Mouse (Mus musculus): ENCODE measurements around the gene Rmnd5a.
"Not testable (repeated sequence)": the region's sequence is repeated elsewhere in the genome, so short reads cannot be mapped to it uniquely, and the experiment has no call there.

The Rmnd5a gene

DNA sequence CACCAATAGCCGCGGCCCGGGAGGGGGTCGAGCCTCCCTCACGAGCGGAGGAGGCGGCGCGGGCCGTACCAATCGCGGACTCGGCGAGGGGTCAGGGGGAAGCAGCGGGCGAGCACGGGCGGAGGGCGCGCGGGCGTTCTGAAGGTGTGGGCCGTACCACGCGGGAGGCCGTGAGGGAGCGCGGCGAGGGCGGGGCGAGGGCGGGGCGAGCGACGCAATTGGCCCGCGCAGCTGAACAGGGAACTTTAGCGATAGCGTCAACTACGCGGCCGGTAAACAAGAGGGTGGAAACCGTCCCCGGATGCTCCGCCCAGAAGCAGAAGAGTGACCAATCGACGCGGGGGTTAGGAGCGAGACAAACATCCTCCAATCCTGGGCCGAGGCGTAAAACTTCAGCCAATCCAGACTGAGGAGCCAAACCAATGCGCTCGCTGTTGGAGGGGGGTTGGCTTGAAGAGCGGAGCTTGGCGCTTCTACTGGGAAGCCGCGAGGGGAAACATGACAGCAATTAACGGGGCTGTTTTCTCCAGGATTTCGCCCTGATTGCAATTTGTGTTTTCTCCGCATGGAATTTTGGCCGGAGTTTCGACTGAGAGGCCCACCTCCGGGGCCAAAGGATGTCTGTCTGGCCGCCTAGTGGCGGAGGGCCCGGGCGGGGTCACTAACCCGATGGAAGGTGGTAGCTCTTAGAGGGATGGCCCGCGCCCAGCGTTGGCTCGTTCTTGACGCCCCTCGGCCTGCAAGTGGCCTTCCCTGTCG lies at the start of gene Rmnd5a:
Gene Rmnd5a, minus strand, starts transcription at position 146 of the 759 bp plus-strand sequence.
- DNase-seq = peak; percentile 99

DNA sequence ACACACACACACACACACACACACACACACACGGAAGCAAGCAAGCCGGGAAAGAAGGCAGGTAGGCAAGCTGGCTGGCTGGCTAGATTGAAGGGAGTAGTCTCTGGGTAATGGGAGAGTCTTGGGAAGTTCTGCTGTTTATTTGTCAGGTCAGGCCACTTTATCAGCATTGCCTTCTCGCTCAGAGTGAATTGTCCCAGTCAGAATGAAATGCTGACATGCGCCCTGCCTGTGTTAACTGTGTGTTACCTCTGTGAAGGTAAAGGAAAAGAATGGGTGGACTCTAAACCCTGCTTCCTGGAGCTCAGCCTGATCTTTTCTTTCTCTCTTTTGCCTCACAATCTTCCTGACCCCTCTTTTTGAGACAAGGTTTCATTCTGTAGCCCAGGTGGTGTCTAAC lies 47.5 kb upstream of the Rmnd5a start:
- no peak for DNase-seq

DNA sequence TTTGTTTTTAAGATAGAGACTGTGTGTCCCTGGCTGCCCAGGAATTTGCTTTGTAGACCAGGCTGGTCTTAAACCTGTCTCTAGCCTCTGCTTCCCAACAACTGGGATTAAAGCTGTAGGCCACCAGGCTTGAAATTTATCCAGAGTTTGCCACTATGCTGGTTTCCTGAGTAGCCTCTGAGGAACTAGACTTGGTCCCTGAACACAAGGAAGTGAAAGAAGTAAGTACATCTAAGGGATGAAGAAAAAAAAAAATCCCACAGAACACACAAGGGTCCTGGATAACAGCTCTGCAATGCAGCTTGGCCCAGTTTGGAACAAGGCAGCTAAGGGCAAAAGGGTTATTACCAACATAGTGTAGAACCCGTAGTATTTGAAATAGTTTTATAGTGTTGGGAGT lies 46.4 kb upstream of the Rmnd5a start:
- no peak for DNase-seq

DNA sequence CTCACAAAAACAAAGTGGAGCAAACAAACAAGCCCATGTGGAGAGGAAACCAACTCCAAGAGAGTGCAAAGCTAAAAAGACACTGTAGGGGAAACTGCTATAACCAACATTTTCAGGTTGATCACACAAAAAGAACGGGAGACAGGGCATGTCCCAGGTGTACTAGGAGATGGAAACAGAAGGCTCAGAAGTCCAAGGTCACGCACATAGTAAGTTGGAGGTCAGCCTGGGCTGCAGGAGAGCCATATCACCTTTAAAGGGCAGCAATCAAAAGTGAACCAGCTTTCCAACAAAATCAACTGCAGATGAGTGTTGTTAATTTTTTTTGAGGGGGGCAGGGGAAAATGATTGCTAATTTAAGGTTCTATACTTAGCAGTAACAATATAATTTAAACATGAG lies 45.8 kb upstream of the Rmnd5a start:
- no peak for DNase-seq

DNA sequence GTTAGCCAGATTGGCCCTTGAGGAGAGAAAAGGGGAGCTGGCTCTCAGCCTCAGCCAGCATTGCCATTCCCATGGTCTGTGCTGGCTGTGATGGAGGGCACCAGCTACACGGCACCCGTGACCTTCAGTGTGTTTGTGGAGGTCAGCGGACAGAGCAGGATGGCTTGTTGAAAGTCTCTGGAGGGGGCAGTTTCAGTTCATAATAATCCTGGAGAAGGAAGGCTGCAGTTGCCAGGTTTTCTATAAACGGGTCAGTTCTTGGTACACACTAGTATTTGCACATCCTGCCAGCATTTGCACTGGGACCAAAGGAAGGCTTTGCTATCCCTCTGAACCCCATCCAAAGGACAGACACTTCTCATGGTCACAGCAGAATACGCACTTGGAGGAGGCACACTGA lies 44.8 kb upstream of the Rmnd5a start:
- no peak for DNase-seq

DNA sequence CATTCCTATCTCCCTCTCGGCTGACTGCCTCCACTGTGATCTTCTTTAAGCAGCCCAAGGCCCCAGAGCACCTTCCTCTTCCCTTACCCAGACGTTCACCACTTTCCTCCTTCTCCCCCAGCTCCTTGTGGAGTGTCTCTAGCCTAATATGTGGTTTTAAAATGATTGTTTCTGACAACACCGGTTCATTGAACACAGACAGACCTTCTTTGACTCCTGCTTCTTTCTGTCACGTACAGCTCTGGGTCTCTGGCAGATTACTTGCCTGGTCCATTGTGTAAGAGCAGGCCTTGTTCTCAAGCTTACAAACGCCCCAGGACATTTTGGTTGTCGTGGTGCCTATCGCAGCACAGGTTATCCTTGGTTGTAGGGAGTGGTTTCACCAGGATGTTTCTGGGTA lies 40.7 kb upstream of the Rmnd5a start:
- DNase-seq = no peak

DNA sequence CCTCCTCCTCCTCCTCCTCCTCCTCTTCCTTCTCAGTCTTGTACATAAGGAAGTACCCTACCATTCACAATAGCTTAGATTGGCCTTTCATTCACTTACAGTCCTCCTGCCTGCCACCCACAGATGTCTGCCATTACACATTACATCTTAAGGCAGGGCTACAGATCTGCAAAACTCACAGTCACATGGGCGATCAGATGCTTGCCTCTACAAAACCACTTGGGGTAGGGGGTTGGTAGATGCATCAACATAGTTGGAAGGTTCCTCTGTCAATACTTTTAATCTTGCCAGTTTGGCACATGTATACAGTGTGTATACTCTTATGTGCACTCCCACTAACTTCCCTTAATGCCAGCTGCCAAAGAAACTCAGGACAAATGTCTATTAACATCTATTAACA lies 39.7 kb upstream of the Rmnd5a start:
- DNase-seq = no peak

DNA sequence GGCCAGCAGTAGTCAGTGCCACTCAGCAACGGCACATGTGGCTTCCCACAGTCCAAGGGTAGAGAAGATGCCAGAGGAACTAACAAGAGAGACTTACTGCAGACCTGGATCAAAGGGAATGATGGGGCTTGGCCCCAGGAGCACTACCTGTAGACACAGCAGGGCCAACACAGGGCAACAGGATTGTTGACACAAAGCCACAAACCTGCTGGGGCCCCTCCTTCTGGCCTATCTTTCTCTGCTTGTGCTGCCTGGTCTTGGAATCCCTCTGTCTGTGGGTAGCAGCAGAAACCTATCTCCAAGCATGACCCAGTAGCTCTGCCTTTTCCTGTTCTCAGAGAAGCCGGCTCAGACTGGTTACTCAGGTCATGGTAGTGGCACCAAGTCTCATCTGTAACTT lies 39.2 kb upstream of the Rmnd5a start:
- DNase-seq = not testable (repeated sequence)

DNA sequence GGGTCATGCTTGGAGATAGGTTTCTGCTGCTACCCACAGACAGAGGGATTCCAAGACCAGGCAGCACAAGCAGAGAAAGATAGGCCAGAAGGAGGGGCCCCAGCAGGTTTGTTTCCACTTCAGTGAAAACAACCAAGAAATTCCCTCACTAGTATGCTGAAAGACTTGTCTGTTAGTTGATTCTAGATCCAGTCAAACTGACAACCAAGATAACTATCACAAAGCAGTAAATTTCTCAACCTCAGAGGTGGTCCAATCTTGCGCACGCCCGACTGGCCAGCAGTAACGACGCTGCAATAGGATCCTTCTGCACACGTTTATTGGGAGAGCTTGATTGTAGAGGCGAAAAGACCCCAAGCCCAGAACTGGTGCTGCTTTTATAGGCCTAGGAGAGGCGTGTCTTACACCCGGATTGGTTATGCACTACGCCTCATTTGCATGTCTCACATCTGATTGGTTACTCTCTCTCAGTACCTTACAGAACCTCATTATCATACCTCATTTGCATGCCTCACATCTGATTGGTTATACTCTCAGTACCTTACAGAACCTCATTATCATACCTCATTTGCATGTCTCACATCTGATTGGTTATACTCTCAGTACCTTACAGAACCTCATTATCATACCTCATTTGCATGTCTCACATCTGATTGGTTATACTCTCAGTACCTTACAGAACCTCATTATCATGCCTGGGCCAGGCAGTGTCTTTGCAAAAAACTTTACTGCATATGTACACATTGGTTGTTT lies 38.6 kb upstream of the Rmnd5a start:
- DNase-seq = not testable (repeated sequence)

DNA sequence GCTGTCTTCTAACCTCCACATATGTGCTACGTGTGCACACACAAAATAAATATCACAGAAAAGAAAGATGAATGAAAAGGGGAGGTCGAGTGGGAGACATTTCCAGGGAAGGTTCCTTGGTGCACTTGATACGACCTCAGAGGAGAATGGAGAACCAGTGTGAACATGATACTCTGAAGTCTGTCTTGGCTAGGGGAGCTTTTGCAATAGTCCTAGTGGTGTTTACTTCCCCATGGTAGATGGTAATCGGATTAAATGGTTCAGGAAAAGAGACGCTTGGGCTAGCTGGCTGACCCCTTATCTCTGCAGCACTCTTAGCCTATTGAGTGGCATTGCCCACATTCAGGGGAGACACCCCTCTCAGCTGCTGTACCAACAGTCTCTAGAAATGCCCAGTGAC lies 36.3 kb upstream of the Rmnd5a start:
- DNase-seq = no peak

DNA sequence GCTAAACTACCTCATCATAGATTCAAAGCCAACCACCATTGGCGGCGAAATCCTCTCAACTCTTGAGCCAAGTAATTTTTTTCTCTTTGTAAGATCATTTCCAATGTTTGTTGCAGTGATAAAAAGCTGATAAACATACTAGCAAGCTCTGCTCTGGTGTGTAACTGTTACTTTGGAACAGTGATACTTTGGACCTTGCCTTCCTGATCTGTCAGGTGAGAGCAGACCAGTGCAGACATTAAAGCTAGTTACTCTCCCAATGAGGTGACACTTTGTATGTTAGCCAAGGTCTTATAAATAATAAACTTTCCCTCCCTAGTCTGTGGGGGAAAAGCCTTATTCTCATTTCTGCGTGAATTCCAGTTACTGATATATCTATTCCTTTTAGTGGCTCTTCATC lies 35.2 kb upstream of the Rmnd5a start:
- no peak for DNase-seq

DNA sequence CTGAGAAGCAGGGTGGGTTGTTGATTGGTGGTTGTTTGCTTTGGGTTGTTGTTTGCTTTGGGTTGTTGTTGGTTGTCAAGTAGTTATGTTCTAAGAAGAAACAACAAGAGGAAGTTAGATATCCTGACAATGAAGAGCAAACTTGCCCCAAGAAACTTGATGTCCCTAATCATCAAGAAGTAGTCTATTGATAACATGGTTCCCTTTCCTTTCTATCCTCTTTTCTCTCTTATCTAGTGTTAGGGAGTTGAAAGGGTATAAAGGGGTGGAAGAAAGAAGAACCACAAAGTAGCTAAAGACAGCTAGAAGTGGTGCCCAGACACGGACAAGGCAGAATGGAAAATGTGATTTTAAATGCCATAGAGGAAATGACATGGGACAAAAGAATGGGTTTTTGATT lies 32.3 kb upstream of the Rmnd5a start:
- DNase-seq = no peak

DNA sequence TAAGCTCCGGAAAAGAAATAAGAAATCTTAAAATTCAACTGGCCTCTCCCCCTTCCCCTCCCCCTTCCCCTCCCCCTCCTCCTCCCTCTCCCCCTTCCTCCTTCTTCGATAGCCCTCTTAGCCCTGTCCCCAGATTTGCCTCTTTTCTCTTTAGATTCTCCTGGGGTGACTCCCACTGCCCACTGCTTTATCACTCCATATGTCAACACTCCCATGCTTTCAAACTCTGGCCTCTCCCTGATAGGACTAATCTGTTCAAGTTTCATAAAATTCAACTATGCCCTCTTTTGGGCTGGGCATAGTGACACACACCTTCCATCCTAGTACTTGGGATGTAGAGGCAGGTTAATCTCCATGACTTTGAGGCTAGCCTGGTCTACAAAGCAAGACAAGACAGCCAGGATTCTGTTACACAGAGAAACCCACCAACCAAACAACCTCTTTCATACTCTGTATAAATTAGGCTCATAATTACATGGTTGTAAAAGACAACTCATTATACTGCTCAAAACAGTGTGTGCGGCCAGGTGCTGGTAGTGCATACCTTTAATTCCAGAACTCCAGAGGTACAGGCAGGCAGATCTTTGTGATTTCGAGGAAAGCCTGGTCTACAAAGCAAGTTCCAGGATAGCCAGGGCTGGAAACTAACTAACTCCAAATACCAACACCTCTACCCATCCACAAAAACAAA lies 31.5 kb upstream of the Rmnd5a start:
- DNase-seq = no peak

DNA sequence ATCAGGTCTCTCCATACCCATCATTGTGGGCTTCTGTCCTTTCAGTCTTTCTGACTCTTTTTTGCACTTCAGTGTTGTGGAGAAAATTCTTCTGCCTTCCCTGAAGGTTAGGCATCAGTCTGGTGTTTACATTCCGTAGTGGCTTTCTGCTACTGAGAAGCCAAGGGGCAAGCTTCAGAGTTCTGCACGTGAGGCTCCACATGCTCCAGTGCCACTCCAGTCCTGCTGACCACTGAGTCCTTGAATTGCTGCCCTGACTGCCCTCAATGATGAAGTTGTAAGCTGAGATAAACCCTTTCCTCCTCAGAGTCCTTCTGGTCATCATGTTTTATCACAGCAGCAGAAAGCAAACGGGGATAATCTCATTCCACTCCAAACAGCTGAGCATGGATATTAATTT lies 28.9 kb upstream of the Rmnd5a start:
- DNase-seq = no peak

DNA sequence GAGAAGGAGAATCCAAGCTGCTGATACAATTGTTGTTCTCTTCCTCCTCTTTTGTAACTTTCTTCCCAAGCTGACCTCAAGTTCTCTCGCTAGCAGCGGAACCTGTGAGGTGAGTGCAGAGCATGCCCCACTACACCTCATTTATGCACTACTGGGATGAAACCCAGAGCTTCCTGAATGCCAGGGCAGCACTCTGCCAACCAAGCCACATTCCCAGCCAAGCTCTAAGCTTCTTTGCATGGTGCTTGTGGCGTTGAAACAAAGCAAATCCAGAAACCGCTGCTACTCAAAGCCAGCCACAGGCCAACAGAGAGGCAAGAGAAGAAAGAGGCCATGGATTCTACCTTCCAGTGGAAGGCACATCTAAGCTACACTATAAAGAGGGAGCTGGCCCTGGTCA lies 27.3 kb upstream of the Rmnd5a start:
- DNase-seq = no peak

DNA sequence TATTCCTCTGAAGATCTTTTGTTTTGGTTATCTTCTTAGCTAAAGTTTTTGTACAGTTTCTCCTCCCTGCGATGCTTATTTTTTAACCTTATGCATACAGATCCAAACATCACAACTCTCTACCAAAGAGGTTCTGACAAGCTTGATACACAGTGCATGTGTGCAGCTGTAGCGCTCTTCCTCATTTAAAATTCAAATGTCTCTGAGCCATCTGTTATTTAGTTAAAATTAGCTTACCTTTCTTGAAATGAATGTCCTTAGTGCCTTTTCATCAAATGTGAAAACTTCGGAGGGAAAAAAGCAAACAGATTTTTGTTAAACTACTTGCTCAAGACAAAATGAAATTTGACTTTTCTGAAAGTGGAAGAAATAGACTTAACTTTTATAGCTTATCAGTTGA lies 24.7 kb upstream of the Rmnd5a start:
- DNase-seq = no peak

DNA sequence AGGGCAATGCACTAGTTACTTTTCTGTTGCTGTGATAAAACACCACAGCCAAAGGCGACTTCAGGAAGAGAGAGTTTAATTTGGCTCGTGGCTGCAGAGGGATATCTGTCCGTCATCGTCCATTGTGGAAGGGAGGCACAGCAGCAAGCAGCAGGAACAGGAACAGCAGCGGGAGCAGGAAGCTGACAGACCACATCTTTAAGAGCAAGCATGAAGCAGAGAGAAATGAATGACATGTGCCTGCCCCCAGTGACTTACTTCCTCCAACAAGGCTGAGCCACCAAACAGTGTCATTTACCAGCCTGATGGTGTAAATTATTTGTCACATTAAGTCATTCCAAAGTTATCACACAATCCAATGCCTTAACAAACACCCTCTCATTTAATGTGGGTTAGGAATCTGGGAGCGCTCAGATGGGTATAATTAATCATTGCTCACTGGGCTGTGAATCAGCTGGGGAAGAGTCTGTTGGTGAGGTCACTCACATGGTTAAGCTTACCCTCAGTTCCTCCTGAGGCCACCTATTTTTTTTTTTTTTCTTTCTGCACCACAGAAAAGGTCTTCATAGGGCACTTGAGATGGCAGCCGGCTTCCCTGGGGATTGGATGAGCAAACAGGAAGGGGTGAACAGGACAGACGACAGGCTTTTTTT lies 17.6 kb upstream of the Rmnd5a start:
- no peak for DNase-seq

DNA sequence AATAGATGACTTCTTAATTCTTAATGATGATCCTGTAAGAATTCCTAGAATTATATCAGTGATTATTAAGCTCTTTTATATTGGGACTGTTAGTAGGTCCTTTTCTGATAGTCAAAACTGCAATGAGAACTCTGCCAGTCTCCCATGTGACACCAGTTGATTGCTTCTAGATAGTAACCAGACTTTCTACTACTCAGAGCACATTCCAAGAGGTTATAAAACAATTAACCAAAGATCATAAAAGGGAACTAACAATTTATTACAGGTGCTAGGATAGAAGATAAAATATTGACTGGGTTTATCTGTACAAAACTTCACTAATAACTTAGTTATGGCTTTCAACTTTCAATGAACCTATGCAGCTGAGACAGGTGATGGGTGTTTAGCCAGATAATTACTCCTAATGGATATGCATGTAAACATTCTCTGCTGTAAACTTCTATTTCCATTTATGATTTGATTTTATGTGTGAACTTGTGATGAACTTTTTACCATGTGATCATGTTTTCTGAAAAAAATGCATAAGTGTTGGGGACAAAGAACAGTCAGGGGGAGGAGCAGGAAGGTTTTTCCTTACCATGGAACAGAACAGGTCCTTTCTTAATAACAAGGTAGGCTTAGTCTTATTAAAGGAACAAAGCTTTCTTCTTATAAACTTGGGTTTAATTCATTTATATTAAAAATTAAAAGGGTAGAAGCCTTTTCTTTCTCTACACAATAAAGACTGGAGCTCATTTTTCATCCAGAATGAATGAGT lies 13.7 kb upstream of the Rmnd5a start:
- DNase-seq = not testable (repeated sequence)

DNA sequence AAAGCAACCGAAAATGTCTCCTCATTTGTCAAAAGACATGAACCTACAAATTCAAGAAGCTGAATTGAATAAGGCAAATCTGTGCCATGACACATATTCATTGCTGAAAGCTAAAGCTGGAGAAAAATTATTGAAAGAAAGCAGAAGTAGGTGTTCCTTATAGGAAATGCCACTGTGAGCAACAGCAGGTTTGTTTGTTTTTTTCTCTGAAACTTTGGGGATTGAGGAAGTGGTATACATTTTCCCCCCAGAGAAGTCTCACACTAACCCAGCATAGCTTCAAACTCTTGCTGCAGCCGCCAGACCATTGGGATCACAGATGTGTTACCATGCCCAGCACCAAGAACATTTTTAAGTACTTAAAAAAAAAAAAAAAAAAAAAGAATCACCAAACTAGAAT lies 12.4 kb upstream of the Rmnd5a start:
- no peak for DNase-seq

DNA sequence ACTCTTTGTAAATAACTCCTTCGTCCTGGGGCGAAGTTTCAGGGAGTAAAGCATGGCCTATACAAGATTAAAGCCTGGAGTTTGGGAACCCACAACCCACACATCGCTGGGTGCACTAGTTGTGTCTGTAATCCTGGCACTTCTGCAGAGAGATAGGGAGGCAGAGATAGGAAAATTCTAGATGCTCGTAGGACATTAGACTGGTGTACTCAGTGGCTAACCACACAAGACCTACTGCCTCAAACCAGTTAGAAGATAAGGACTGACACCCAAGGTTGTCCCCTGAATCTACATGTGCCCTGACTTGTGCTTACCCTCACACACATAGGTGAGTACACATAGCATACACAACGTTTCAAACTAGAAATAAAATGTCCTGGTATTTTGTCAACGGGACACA lies 5.1 kb upstream of the Rmnd5a start:
- DNase-seq = no peak

DNA sequence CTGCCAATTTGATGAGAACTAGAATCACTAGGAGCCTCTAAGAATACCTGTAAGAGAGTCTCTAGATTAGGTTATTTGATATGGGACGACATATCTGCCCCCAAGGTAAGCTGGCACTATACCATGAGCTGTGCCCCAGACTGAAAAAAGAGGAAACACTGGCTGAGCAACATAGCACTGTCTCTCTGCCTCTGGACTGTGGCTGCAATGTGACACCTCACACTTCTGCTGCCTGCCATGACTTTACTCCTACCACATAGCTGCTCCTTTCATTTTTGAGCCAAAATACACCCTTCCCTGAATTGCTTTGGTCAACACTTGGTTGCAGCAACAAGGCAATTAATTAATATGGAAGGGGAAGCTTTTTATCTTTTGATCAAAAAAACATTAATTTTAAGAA lies 4.3 kb upstream of the Rmnd5a start:
- no peak for DNase-seq

DNA sequence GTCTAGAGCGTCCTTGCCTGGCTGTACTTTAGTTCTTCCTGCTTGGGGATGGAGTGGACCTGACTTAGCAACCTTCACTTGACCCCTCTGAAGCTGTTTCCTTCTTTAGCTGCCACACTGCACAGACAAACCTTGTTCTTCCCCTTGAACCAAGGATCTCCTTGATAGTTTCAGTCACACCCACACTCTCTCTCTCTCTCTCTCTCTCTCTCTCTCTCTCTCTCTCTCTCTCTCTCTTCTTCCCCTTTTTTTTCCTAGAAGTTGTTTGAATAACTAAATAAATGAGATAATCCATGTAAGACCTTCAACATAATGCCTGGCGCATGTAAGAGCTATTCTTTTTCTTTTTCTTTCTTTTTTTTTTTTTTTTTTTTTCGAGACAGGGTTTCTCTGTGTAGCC lies 1.7 kb upstream of the Rmnd5a start:
- no peak for DNase-seq

DNA sequence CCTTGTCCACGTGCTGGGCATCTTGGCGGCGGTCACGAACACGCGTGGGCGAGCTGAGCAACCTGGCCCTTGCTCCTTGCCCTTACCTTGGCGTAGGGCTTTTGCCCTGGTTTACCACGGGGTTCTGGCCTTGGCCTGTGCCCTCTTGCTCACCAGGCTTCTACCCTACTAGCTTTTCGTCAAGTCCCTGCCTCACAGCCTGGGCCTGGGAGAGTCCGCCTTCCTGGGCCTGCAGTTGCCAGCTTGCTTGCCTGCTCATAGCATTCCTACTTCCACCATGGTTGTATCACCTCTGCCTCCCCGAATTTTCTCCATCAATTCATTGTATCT lies 779 bp upstream of the Rmnd5a start:
- no peak for DNase-seq
